Mouse (Mus musculus): ENCODE data around the gene Spata5.

Spata5 gene

GRCm38 (mm10) chr3:37616586-37617547 lies 197.2 kb downstream of the Spata5 start:
- no peak for DNase-seq (ENCODE audit: low read depth)
